Mouse (Mus musculus): ENCODE measurements around the gene Spo11.

Gene Spo11

GRCm38 (mm10) chr2:173027169-173027823 lies 49.8 kb downstream of the Spo11 start:
- in situ Hi-C loops (cut with MboI; ENCODE audit: unreplicated experiment in 2 of 2): loop anchor here (10.0 to 25.0 kb wide), 4 partner anchors 410 to 1435 kb away; partner anchors contain the start of genes Atp5e (in 1 of the 2), Cass4 (in 1 of the 2), Gm20721 (in 1 of the 2) and Prelid3b (in 1 of the 2)

GRCm38 (mm10) chr2:173027824-173028495 lies 50.5 kb downstream of the Spo11 start:
- in situ Hi-C loops (cut with MboI; ENCODE audit: unreplicated experiment in 2 of 2): loop anchor here (10.0 to 25.0 kb wide), 4 partner anchors 409 to 1434 kb away; partner anchors contain the start of genes Atp5e (in 1 of the 2), Cass4 (in 1 of the 2), Gm20721 (in 1 of the 2) and Prelid3b (in 1 of the 2)

GRCm38 (mm10) chr2:173028508-173029031 lies 51.1 kb downstream of the Spo11 start:
- in situ Hi-C loops (cut with MboI; ENCODE audit: unreplicated experiment in 2 of 2): loop anchor here (10.0 to 25.0 kb wide), 4 partner anchors 409 to 1434 kb away; partner anchors contain the start of genes Atp5e (in 1 of the 2), Cass4 (in 1 of the 2), Gm20721 (in 1 of the 2) and Prelid3b (in 1 of the 2)

GRCm38 (mm10) chr2:173030591-173031338 lies 53.3 kb downstream of the Spo11 start:
- in situ Hi-C loops (cut with MboI; ENCODE audit: unreplicated experiment in 2 of 2): loop anchor here (25.0 kb wide), 3 partner anchors 407 to 1432 kb away; partner anchors contain the start of genes Atp5e (in 1 of the 2), Cass4 (in 1 of the 2), Prelid3b (in 1 of the 2) and Tubb1 (in 1 of the 2)

- in situ Hi-C loops (cut with MboI; ENCODE audit: unreplicated experiment in 2 of 2): loop anchor here (25.0 kb wide), 3 partner anchors 404 to 1429 kb away; partner anchors contain the start of genes Atp5e (in 1 of the 2), Cass4 (in 1 of the 2), Prelid3b (in 1 of the 2) and Tubb1 (in 1 of the 2)
Measured at GRCm38 (mm10) chr2:173033531-173033930, 56.0 kb downstream of the Spo11 start.

- in situ Hi-C loops (cut with MboI; ENCODE audit: unreplicated experiment in 2 of 2): loop anchor here (25.0 kb wide), 3 partner anchors 402 to 1427 kb away; partner anchors contain the start of genes Atp5e (in 1 of the 2), Cass4 (in 1 of the 2), Prelid3b (in 1 of the 2) and Tubb1 (in 1 of the 2)
Measured at GRCm38 (mm10) chr2:173034998-173035397, 57.5 kb downstream of the Spo11 start.

GRCm38 (mm10) chr2:173035653-173036052 lies 58.2 kb downstream of the Spo11 start:
- in situ Hi-C loops (cut with MboI; ENCODE audit: unreplicated experiment in 2 of 2): loop anchor here (25.0 kb wide), 3 partner anchors 402 to 1427 kb away; partner anchors contain the start of genes Atp5e (in 1 of the 2), Cass4 (in 1 of the 2), Prelid3b (in 1 of the 2) and Tubb1 (in 1 of the 2)

- in situ Hi-C loops (cut with MboI; ENCODE audit: unreplicated experiment in 2 of 2): loop anchor here (25.0 kb wide), 3 partner anchors 401 to 1426 kb away; partner anchors contain the start of genes Atp5e (in 1 of the 2), Cass4 (in 1 of the 2), Prelid3b (in 1 of the 2) and Tubb1 (in 1 of the 2)
Measured at GRCm38 (mm10) chr2:173036055-173036454, 58.6 kb downstream of the Spo11 start.

- in situ Hi-C loops (cut with MboI; ENCODE audit: unreplicated experiment in 2 of 2): loop anchor here (25.0 kb wide), 3 partner anchors 401 to 1426 kb away; partner anchors contain the start of genes Atp5e (in 1 of the 2), Cass4 (in 1 of the 2), Prelid3b (in 1 of the 2) and Tubb1 (in 1 of the 2)
Measured at GRCm38 (mm10) chr2:173036611-173037010, 59.1 kb downstream of the Spo11 start.

- in situ Hi-C loops (cut with MboI; ENCODE audit: unreplicated experiment in 2 of 2): loop anchor here (25.0 kb wide), 3 partner anchors 400 to 1425 kb away; partner anchors contain the start of genes Atp5e (in 1 of the 2), Cass4 (in 1 of the 2), Prelid3b (in 1 of the 2) and Tubb1 (in 1 of the 2)
Measured at GRCm38 (mm10) chr2:173037347-173037746, 59.8 kb downstream of the Spo11 start.

GRCm38 (mm10) chr2:173037827-173038607 lies 60.5 kb downstream of the Spo11 start:
- in situ Hi-C loops (cut with MboI; ENCODE audit: unreplicated experiment in 2 of 2): loop anchor here (25.0 kb wide), 3 partner anchors 399 to 1424 kb away; partner anchors contain the start of genes Atp5e (in 1 of the 2), Cass4 (in 1 of the 2), Prelid3b (in 1 of the 2) and Tubb1 (in 1 of the 2)

GRCm38 (mm10) chr2:173039041-173039440 lies 61.5 kb downstream of the Spo11 start:
- in situ Hi-C loops (cut with MboI; ENCODE audit: unreplicated experiment in 2 of 2): loop anchor here (25.0 kb wide), 3 partner anchors 398 to 1423 kb away; partner anchors contain the start of genes Atp5e (in 1 of the 2), Cass4 (in 1 of the 2), Prelid3b (in 1 of the 2) and Tubb1 (in 1 of the 2)

- in situ Hi-C loops (cut with MboI; ENCODE audit: unreplicated experiment in 2 of 2): loop anchor here (25.0 kb wide), 3 partner anchors 396 to 1421 kb away; partner anchors contain the start of genes Atp5e (in 1 of the 2), Cass4 (in 1 of the 2), Prelid3b (in 1 of the 2) and Tubb1 (in 1 of the 2)
Measured at GRCm38 (mm10) chr2:173040803-173041202, 63.3 kb downstream of the Spo11 start.

GRCm38 (mm10) chr2:173041242-173041641 lies 63.7 kb downstream of the Spo11 start:
- in situ Hi-C loops (cut with MboI; ENCODE audit: unreplicated experiment in 2 of 2): loop anchor here (25.0 kb wide), 3 partner anchors 396 to 1421 kb away; partner anchors contain the start of genes Atp5e (in 1 of the 2), Cass4 (in 1 of the 2), Prelid3b (in 1 of the 2) and Tubb1 (in 1 of the 2)

GRCm38 (mm10) chr2:173041893-173042292 lies 64.4 kb downstream of the Spo11 start:
- in situ Hi-C loops (cut with MboI; ENCODE audit: unreplicated experiment in 2 of 2): loop anchor here (25.0 kb wide), 3 partner anchors 395 to 1420 kb away; partner anchors contain the start of genes Atp5e (in 1 of the 2), Cass4 (in 1 of the 2), Prelid3b (in 1 of the 2) and Tubb1 (in 1 of the 2)

GRCm38 (mm10) chr2:173042504-173043162 lies 65.1 kb downstream of the Spo11 start:
- in situ Hi-C loops (cut with MboI; ENCODE audit: unreplicated experiment in 2 of 2): loop anchor here (25.0 kb wide), 3 partner anchors 395 to 1420 kb away; partner anchors contain the start of genes Atp5e (in 1 of the 2), Cass4 (in 1 of the 2), Prelid3b (in 1 of the 2) and Tubb1 (in 1 of the 2)

Measured in v-Abl transformed pro-B cells (cell line).